8 mouse cellular contexts compared by ENCODE assay signal in the genomic region with DNA sequence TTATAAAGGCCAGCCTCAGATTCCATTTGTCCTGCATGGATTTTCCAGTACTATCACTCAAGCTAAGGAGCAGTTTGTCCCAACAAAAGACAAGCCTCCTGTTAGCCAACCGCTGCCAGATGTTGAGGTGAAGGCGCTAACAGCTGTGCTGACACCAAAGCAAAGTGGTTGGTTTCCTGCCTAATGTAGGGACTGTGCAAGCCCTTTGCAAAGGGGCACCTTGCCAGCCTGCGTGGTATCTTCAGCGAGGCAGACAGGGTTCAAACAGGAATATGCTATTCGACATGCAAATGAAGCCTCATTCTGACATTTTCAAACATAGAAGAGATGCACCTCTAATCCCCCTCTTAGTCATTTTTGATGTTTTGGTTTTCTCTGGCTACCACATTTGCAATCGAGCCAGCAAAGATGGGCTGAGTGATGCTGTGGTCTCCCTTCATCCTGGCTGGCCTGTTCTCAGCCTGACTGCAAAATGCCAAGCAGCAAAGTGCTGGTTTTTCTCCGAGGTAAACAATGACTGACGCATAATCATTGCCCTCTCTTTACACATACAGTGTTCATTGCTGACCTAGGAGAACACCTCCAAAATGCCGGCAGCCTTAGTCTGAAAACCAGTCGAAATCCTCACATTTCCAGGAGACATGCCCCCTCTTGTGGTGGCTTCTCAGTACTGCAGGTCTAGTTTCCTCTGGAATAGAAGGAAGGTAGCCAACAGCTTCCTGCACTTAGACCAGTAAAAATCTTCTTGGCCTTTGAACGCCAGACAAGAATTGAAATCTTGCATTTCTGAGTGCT.
DNase-seq lines count a peak whose midpoint lies in the region; ATAC-seq lines count a peak whose summit lies in the region.

No protein-coding gene starts in this region.

- peak overlapping the region; percentile 41 for H3K4me2 ChIP-seq in limb, embryonic 13.5 days (replicated peaks)
- peak overlapping the region; percentile 44 for H3K4me2 ChIP-seq in midbrain, embryonic 16.5 days (ENCODE audit: low read length)

- no peaks in the 10 kb centered on the region for H3K9me3 ChIP-seq in limb, embryonic 13.5 days
- no peaks in the 10 kb centered on the region for H3K9me3 ChIP-seq in midbrain, embryonic 16.5 days (replicated peaks; ENCODE audit: control insufficient read depth, low read length, poor library complexity, severe bottlenecking)

- ATAC-seq in limb, embryonic 13.5 days (ENCODE audit: low FRiP score, low read depth) = no peak; the same call in 1 of the 2 replicates
- peak; percentile 76; the same call in 1 of the 2 replicates for ATAC-seq in midbrain, embryonic 16.5 days

- no peaks in the 10 kb centered on the region for H3K27me3 ChIP-seq in limb, embryonic 13.5 days
- no peaks in the 10 kb centered on the region for H3K27me3 ChIP-seq in midbrain, embryonic 16.5 days (ENCODE audit: control insufficient read depth, insufficient read depth, low read depth, low read length)

- no peak overlapping the region for H3K4me3 ChIP-seq in limb, embryonic 13.5 days
- no peak overlapping the region for H3K4me3 ChIP-seq in midbrain, embryonic 16.5 days (ENCODE audit: low read depth, low read length)

- no peak overlapping the region for H3K9ac ChIP-seq in limb, embryonic 13.5 days
- H3K9ac ChIP-seq in midbrain, embryonic 16.5 days (ENCODE audit: low read depth, low read length) = peak overlapping the region; percentile 41; the same call in 1 of the 2 replicates

- WGBS in limb, embryonic 13.5 days = 39% methylated on average over 11 of the region's 11 CpGs
- WGBS in midbrain, embryonic 16.5 days = 45% methylated on average over 11 of the region's 11 CpGs

- H3K4me1 ChIP-seq in limb, embryonic 13.5 days = no peaks in the 10 kb centered on the region
- peaks cover 6% of the 10 kb centered on the region; the same call in 1 of the 2 replicates for H3K4me1 ChIP-seq in midbrain, embryonic 16.5 days (ENCODE audit: control insufficient read depth, insufficient read depth, low read length)

- DNase-seq in 3T3-L1 (ENCODE audit: low read depth, low spot score) = peak; percentile 94
- peak; percentile 24 for DNase-seq in adrenal gland, adult 8-10 months
- DNase-seq in embryo, embryonic 11.5 days (ENCODE audit: low read depth, low spot score) = peak; percentile 65
- DNase-seq in gastrocnemius, postnatal 36 days = peak; percentile 59 to 63
- peak; percentile 41 to 69 for DNase-seq in kidney, adult 8-10 months
- DNase-seq in spleen, postnatal 10 days (ENCODE audit: low spot score in 2 of 2) = peak; percentile 60 to 77

- no peak overlapping the region for H3K27ac ChIP-seq in limb, embryonic 13.5 days
- no peak overlapping the region for H3K27ac ChIP-seq in midbrain, embryonic 16.5 days (ENCODE audit: low read length)

- H3K36me3 ChIP-seq in limb, embryonic 13.5 days = no peaks in the 10 kb centered on the region
- no peaks in the 10 kb centered on the region for H3K36me3 ChIP-seq in midbrain, embryonic 16.5 days (ENCODE audit: control insufficient read depth, insufficient read depth, low read length)

- intact Hi-C loops in gastrocnemius, postnatal 36 days (cut with DNase I) = no loop called here

Comparison
In these comparisons a context has a peak if more than half of its experiments do, and no peak if none do; other contexts are left out.
1. DNase-seq: peak in every context shown above with its lines; median percentile 94 in 3T3-L1; 68 in spleen, postnatal 10 days; 65 in embryo, embryonic 11.5 days; 61 in gastrocnemius, postnatal 36 days; 55 in kidney, adult 8-10 months; 24 in adrenal gland, adult 8-10 months.